Mouse (Mus musculus) layer of hippocampus, postnatal 10 days (tissue): ENCODE results near the gene Taf3. TPM values are rescaled to one million over a fixed set of nuclear protein-coding genes. Genes with fewer than 3 reads are reported as not detected.

Experiments
- DNase-seq, 2 experiments: peaks; one replicate each; pipeline ENCODE4 v3.0.0; 2021; ENCODE audit warnings: low spot score in 2 of 2
- total RNA-seq, 2 experiments: library from RNA; stranded (reverse); gene quantifications; 2 replicates each; pipeline ENCODE4 v1.2.3; 2021

The Taf3 gene
- total RNA-seq, 2 experiments from 2014 or later = 10.5 to 11.4 TPM

- DNase-seq = no peak
Observed at GRCm38 (mm10) chr2:9877966-9878563, 170.3 kb downstream of the Taf3 start.

- no peak for DNase-seq
Observed at GRCm38 (mm10) chr2:9877326-9877690, 171.1 kb downstream of the Taf3 start.

GRCm38 (mm10) chr2:9876621-9877325, 171.6 kb downstream of the Taf3 start:
- DNase-seq = no peak

GRCm38 (mm10) chr2:9875676-9876357, 172.6 kb downstream of the Taf3 start:
- DNase-seq = no peak

GRCm38 (mm10) chr2:9875220-9875619, 173.2 kb downstream of the Taf3 start:
- DNase-seq = no peak

GRCm38 (mm10) chr2:9874467-9875219, 173.8 kb downstream of the Taf3 start:
- DNase-seq = no peak

- DNase-seq = no peak
Observed at GRCm38 (mm10) chr2:9873757-9874156, 174.6 kb downstream of the Taf3 start.

GRCm38 (mm10) chr2:9872682-9873081, 175.7 kb downstream of the Taf3 start:
- no peak for DNase-seq

- no peak for DNase-seq
Observed at GRCm38 (mm10) chr2:9871798-9872197, 176.6 kb downstream of the Taf3 start.

- no peak for DNase-seq
Observed at GRCm38 (mm10) chr2:9871141-9871716, 177.2 kb downstream of the Taf3 start.

GRCm38 (mm10) chr2:9867092-9867825, 181.1 kb downstream of the Taf3 start:
- no peak for DNase-seq

Other genes starting within 250 kb of the Taf3 start
- gene 4930412O13Rik, start 167.3 kb downstream of the Taf3 start, total RNA-seq = not detected
- gene 9230102O04Rik, start 159.1 kb downstream of the Taf3 start, total RNA-seq = not detected
- 1 to 10 TPM in 1 of 2 experiments, under 1 TPM in 1; 0.78 to 1.1 TPM for gene Gata3, start 158.6 kb downstream of the Taf3 start, total RNA-seq
- 100 to 1,000 TPM; 281 to 321 TPM for gene Atp5c1, start 31.9 kb upstream of the Taf3 start, total RNA-seq
- gene Kin, start 32.0 kb upstream of the Taf3 start, total RNA-seq = 10 to 100 TPM; 13.3 to 15.3 TPM
- gene Itih2, start 82.8 kb upstream of the Taf3 start, total RNA-seq = 1 to 10 TPM; 2.1 to 2.7 TPM
- gene Itih5, start 105.0 kb upstream of the Taf3 start, total RNA-seq = 10 to 100 TPM; 12.6 to 14.8 TPM